19 mouse cellular contexts compared by ENCODE assay signal in genomic region chr9:78516125-78516524, GRCm38 (mm10). TPM values are rescaled to one million over a fixed set of nuclear protein-coding genes. Genes with fewer than 3 reads are reported as not detected.
A peak's percentile ranks its signal among the peaks of the same experiment; 100 is the strongest.
DNase-seq lines count a peak whose midpoint lies in the region; ATAC-seq and TF ChIP-seq lines count a peak whose summit lies in the region.
"Had no signal": no experiment of that assay in that cellular context is flagged by ENCODE, and none has a peak within 500 bp of the region (broad histone marks: within the 10 kb centered on the region; RNA-seq: fewer than 3 reads in every experiment).

No protein-coding gene starts in this region.

- peaks cover 40% of the 10 kb centered on the region for H3K4me1 ChIP-seq in heart, embryonic 10.5 days
- peaks cover 2% of the 10 kb centered on the region; the same call in 1 of the 2 replicates for H3K4me1 ChIP-seq in heart, adult 2 months (ENCODE audit: control insufficient read depth, insufficient read depth, low read length)
- peaks cover 5% of the 10 kb centered on the region for H3K4me1 ChIP-seq in midbrain, embryonic 11.5 days (ENCODE audit: control insufficient read depth, insufficient read depth, low read length)
- peaks cover 14% of the 10 kb centered on the region for H3K4me1 ChIP-seq in midbrain, embryonic 15.5 days
- H3K4me1 ChIP-seq in liver, embryonic 11.5 days (replicated peaks; ENCODE audit: control insufficient read depth, insufficient read depth, low read length): peaks cover 23% of the 10 kb centered on the region
- peaks cover 8% of the 10 kb centered on the region for H3K4me1 ChIP-seq in midbrain, embryonic 14.5 days (ENCODE audit: control insufficient read depth, insufficient read depth, low read length)

- intact Hi-C loops in heart, adult 2 months (cut with DNase I): no loop called here
- intact Hi-C loops in left cerebral cortex, adult 2 months (cut with DNase I): no loop called here
- intact Hi-C loops in gastrocnemius, postnatal 14 days (cut with DNase I; ENCODE audit: low total_unique reads): no loop called here

- H3K79me2 ChIP-seq in heart, adult 2 months (replicated peaks; ENCODE audit: control insufficient read depth, insufficient read depth, low read length): no peaks in the 10 kb centered on the region

- H3K4me2 ChIP-seq in midbrain, embryonic 11.5 days: no peak overlapping the region
- no peak overlapping the region for H3K4me2 ChIP-seq in midbrain, embryonic 15.5 days
- H3K4me2 ChIP-seq in liver, embryonic 11.5 days: peak overlapping the region; percentile 2
- H3K4me2 ChIP-seq in midbrain, embryonic 14.5 days (ENCODE audit: low read length): no peak overlapping the region
- H3K4me2 ChIP-seq: embryonic facial prominence, embryonic 15.5 days; hindbrain, embryonic 15.5 days; lung, embryonic 14.5 days; neural tube, embryonic 12.5 days had no signal

- no peak overlapping the region for H3K9ac ChIP-seq in heart, adult 2 months (ENCODE audit: low read depth, low read length)
- no peak overlapping the region for H3K9ac ChIP-seq in midbrain, embryonic 11.5 days (ENCODE audit: low read length)
- no peak overlapping the region for H3K9ac ChIP-seq in midbrain, embryonic 15.5 days
- no peak overlapping the region for H3K9ac ChIP-seq in liver, embryonic 11.5 days (ENCODE audit: low read depth, low read length)
- no peak overlapping the region for H3K9ac ChIP-seq in midbrain, embryonic 14.5 days (replicated peaks; ENCODE audit: low read length)
- H3K9ac ChIP-seq: embryonic facial prominence, embryonic 15.5 days; forebrain, postnatal 0 days; hindbrain, embryonic 15.5 days; lung, embryonic 14.5 days; neural tube, embryonic 12.5 days had no signal

- no peak for TF ChIP-seq EP300 in heart, adult 2 months (IDR thresholded peaks at IDR 0.05; ENCODE audit: insufficient read depth, low read depth, low read length)

- TF ChIP-seq POLR2A in heart, adult 2 months (IDR thresholded peaks at IDR 0.05; ENCODE audit: insufficient read depth, low read depth, low read length): no peak

- peak; percentile 91 for DNase-seq in heart, embryonic 10.5 days (ENCODE audit: low spot score)
- DNase-seq in heart, adult 2 months: no peak
- DNase-seq in midbrain, embryonic 11.5 days (ENCODE audit: low spot score, missing footprints): peak; percentile 67
- DNase-seq in liver, embryonic 11.5 days (ENCODE audit: low spot score): no peak
- peak; percentile 15 for DNase-seq in midbrain, embryonic 14.5 days
- no peak for DNase-seq in left cerebral cortex, adult 2 months (ENCODE audit: extremely low spot score in 1 of 2, low spot score in 2 of 2)
- no peak for DNase-seq in gastrocnemius, postnatal 14 days
- DNase-seq: adrenal gland, postnatal 10 days; forebrain, postnatal 0 days; gastrocnemius, postnatal 10 days; kidney, adult 18-20 months; kidney, postnatal 25 days; left cerebral cortex, postnatal 4 days; lung, embryonic 14.5 days; thymus, postnatal 14 days had no signal

- H3K36me3 ChIP-seq in heart, embryonic 10.5 days: no peaks in the 10 kb centered on the region; the same call in 1 of the 2 replicates
- H3K36me3 ChIP-seq in heart, adult 2 months (ENCODE audit: control insufficient read depth, insufficient read depth, low read length): no peaks in the 10 kb centered on the region
- no peaks in the 10 kb centered on the region for H3K36me3 ChIP-seq in midbrain, embryonic 11.5 days (ENCODE audit: control insufficient read depth, insufficient read depth, low read length)
- H3K36me3 ChIP-seq in midbrain, embryonic 15.5 days (replicated peaks): no peaks in the 10 kb centered on the region
- H3K36me3 ChIP-seq in liver, embryonic 11.5 days (ENCODE audit: control insufficient read depth, insufficient read depth, low read length): no peaks in the 10 kb centered on the region
- no peaks in the 10 kb centered on the region for H3K36me3 ChIP-seq in midbrain, embryonic 14.5 days (ENCODE audit: control insufficient read depth, insufficient read depth, low read length)
- H3K36me3 ChIP-seq: embryonic facial prominence, embryonic 15.5 days; hindbrain, embryonic 15.5 days; neural tube, embryonic 12.5 days had no signal

- no peaks in the 10 kb centered on the region for H3K9me3 ChIP-seq in heart, embryonic 10.5 days
- no peaks in the 10 kb centered on the region for H3K9me3 ChIP-seq in midbrain, embryonic 11.5 days (ENCODE audit: control insufficient read depth, low read length)
- H3K9me3 ChIP-seq in midbrain, embryonic 15.5 days: no peaks in the 10 kb centered on the region
- H3K9me3 ChIP-seq in liver, embryonic 11.5 days (ENCODE audit: control insufficient read depth, low read length): no peaks in the 10 kb centered on the region
- H3K9me3 ChIP-seq in midbrain, embryonic 14.5 days (ENCODE audit: control insufficient read depth, low read length): no peaks in the 10 kb centered on the region
- H3K9me3 ChIP-seq: embryonic facial prominence, embryonic 15.5 days; hindbrain, embryonic 15.5 days; neural tube, embryonic 12.5 days had no signal

- no peak overlapping the region for H3K4me3 ChIP-seq in heart, embryonic 10.5 days
- H3K4me3 ChIP-seq in heart, adult 2 months: no peak overlapping the region
- H3K4me3 ChIP-seq in midbrain, embryonic 11.5 days (ENCODE audit: low read depth, low read length): no peak overlapping the region
- no peak overlapping the region for H3K4me3 ChIP-seq in midbrain, embryonic 15.5 days
- no peak overlapping the region for H3K4me3 ChIP-seq in liver, embryonic 11.5 days (ENCODE audit: low read depth, low read length)
- H3K4me3 ChIP-seq in midbrain, embryonic 14.5 days (replicated peaks; ENCODE audit: low read depth, low read length): no peak overlapping the region
- no peak overlapping the region for H3K4me3 ChIP-seq in left cerebral cortex, adult 2 months
- H3K4me3 ChIP-seq: embryonic facial prominence, embryonic 15.5 days; hindbrain, embryonic 15.5 days; neural tube, embryonic 12.5 days had no signal

- no peak for TF ChIP-seq CTCF in heart, adult 2 months (IDR thresholded peaks at IDR 0.05)
- TF ChIP-seq CTCF in left cerebral cortex, adult 2 months (IDR thresholded peaks at IDR 0.05): no peak

- no peaks in the 10 kb centered on the region for H3K27me3 ChIP-seq in heart, embryonic 10.5 days (ENCODE audit: insufficient read depth, poor library complexity, severe bottlenecking)
- no peaks in the 10 kb centered on the region for H3K27me3 ChIP-seq in heart, adult 2 months (ENCODE audit: control insufficient read depth, insufficient read depth, low read length)
- H3K27me3 ChIP-seq in midbrain, embryonic 11.5 days (ENCODE audit: control insufficient read depth, insufficient read depth, low read length): no peaks in the 10 kb centered on the region
- no peaks in the 10 kb centered on the region for H3K27me3 ChIP-seq in midbrain, embryonic 15.5 days (replicated peaks)
- H3K27me3 ChIP-seq in liver, embryonic 11.5 days (replicated peaks; ENCODE audit: control insufficient read depth, insufficient read depth, low read length): no peaks in the 10 kb centered on the region
- H3K27me3 ChIP-seq in midbrain, embryonic 14.5 days (ENCODE audit: control insufficient read depth, insufficient read depth, low read length): no peaks in the 10 kb centered on the region
- H3K27me3 ChIP-seq: embryonic facial prominence, embryonic 15.5 days; hindbrain, embryonic 15.5 days; neural tube, embryonic 12.5 days had no signal

- H3K27ac ChIP-seq in heart, embryonic 10.5 days: peak overlapping the region; percentile 76
- no peak overlapping the region for H3K27ac ChIP-seq in heart, adult 2 months
- no peak overlapping the region for H3K27ac ChIP-seq in midbrain, embryonic 11.5 days (ENCODE audit: low read depth, low read length)
- no peak overlapping the region for H3K27ac ChIP-seq in midbrain, embryonic 15.5 days
- H3K27ac ChIP-seq in liver, embryonic 11.5 days (ENCODE audit: low read depth, low read length): no peak overlapping the region
- H3K27ac ChIP-seq in midbrain, embryonic 14.5 days (replicated peaks; ENCODE audit: low read depth, low read length): no peak overlapping the region
- no peak overlapping the region for H3K27ac ChIP-seq in left cerebral cortex, adult 2 months
- H3K27ac ChIP-seq: embryonic facial prominence, embryonic 15.5 days; hindbrain, embryonic 15.5 days; neural tube, embryonic 12.5 days had no signal

- ATAC-seq in midbrain, embryonic 11.5 days (ENCODE audit: low FRiP score): no peak
- no peak for ATAC-seq in midbrain, embryonic 15.5 days (replicated peaks)
- ATAC-seq in liver, embryonic 11.5 days (replicated peaks; ENCODE audit: low FRiP score): peak; percentile 90
- ATAC-seq in midbrain, embryonic 14.5 days (ENCODE audit: low FRiP score, low TSS enrichment): no peak
- ATAC-seq: forebrain, postnatal 0 days had no signal

- 24% methylated on average over 3 of the region's 3 CpGs for WGBS in heart, embryonic 10.5 days
- WGBS in heart, adult 2 months: 49% methylated on average over 3 of the region's 3 CpGs
- WGBS in midbrain, embryonic 11.5 days: 70% methylated on average over 3 of the region's 3 CpGs
- 60% methylated on average over 3 of the region's 3 CpGs for WGBS in midbrain, embryonic 15.5 days
- WGBS in liver, embryonic 11.5 days: 35% methylated on average over 3 of the region's 3 CpGs
- 57% methylated on average over 3 of the region's 3 CpGs for WGBS in midbrain, embryonic 14.5 days

RNA-seq across cellular contexts. Expression of gene Eef1a1, which starts 27.2 kb away (rescaled TPM):
- 2,877 and 3,185 TPM in 2 replicates for polyA plus RNA-seq in heart, embryonic 10.5 days (2016; fragmentation: Nextera tagmentation; extraction: Ambion mirVana)
- total RNA-seq in heart, adult 2 months (2021): 1,000 to 10,000 TPM in 1 of 2 experiments, 100 to 1,000 TPM in 1; 970 to 1,045 TPM
- 901 and 1,346 TPM in 2 replicates for polyA plus RNA-seq in heart, adult 2 months (2012; rRNA removed)
- polyA plus RNA-seq in midbrain, embryonic 11.5 days (2014; fragmentation: Nextera tagmentation; extraction: Ambion mirVana): 4,628 and 4,661 TPM in 2 replicates
- polyA plus RNA-seq in midbrain, embryonic 15.5 days (2015; fragmentation: Nextera tagmentation; extraction: Ambion mirVana): 3,193 and 3,214 TPM in 2 replicates
- 4,536 and 4,551 TPM in 2 replicates for polyA plus RNA-seq in liver, embryonic 11.5 days (2014; fragmentation: Nextera tagmentation; extraction: Ambion mirVana)
- polyA plus RNA-seq in midbrain, embryonic 14.5 days (2014; fragmentation: Nextera tagmentation; extraction: Ambion mirVana): 3,788 and 4,401 TPM in 2 replicates
- 1,000 to 10,000 TPM; 2,077 to 2,174 TPM for total RNA-seq in left cerebral cortex, adult 2 months (2021)
- 1,000 to 10,000 TPM; 1,398 to 1,669 TPM for total RNA-seq in gastrocnemius, postnatal 14 days (2021)

Comparison
In these comparisons a context has a peak if more than half of its experiments do, and no peak if none do; other contexts are left out.
1. DNase-seq: peak in heart, embryonic 10.5 days (single experiment), midbrain, embryonic 11.5 days (single experiment) and midbrain, embryonic 14.5 days (single experiment); none in heart, adult 2 months (0 of 2), liver, embryonic 11.5 days (single experiment), left cerebral cortex, adult 2 months (0 of 2) and gastrocnemius, postnatal 14 days (single experiment).